Mouse (Mus musculus): ENCODE results near the gene Acd.

Acd gene

GRCm38 (mm10) chr8:105697196-105697780 lies 3.6 kb downstream of the Acd start:
- Histone ChIP-seq H3K4me1 (replicated peaks; ENCODE audit: low read depth, low read length) (peaks cover 46% of the 10 kb centered on the region), H3K4me3 (replicated peaks; ENCODE audit: low read length) (no peak overlapping the region), H3K36me3 (ENCODE audit: insufficient read depth, low read length) (peaks cover 51% of the 10 kb centered on the region), H3K9me3 (ENCODE audit: low read length) (peaks cover 7% of the 10 kb centered on the region; the same call in 1 of the 2 replicates), H3K27me3 (ENCODE audit: insufficient read depth, low read length) (peaks cover 49% of the 10 kb centered on the region)
- TF ChIP-seq NANOG (IDR thresholded peaks at IDR 0.05; ENCODE audit: borderline replicate concordance, low read length) = no peak
- no peak for TF ChIP-seq POU5F1 (IDR thresholded peaks at IDR 0.05; ENCODE audit: borderline replicate concordance, low read length)
- TF ChIP-seq CTCF (conservative IDR thresholded peaks at IDR 0.05; ENCODE audit: low read length) = no peak

GRCm38 (mm10) chr8:105695080-105695780 lies 5.7 kb downstream of the Acd start:
- H3K4me1 ChIP-seq (replicated peaks; ENCODE audit: low read depth, low read length) = peaks cover 47% of the 10 kb centered on the region
- H3K27me3 ChIP-seq (ENCODE audit: insufficient read depth, low read length) = peaks cover 62% of the 10 kb centered on the region
- peaks cover 7% of the 10 kb centered on the region; the same call in 1 of the 2 replicates for H3K9me3 ChIP-seq (ENCODE audit: low read length)
- H3K4me3 ChIP-seq (replicated peaks; ENCODE audit: low read length) = peak overlapping the region; percentile 80
- H3K36me3 ChIP-seq (ENCODE audit: insufficient read depth, low read length) = peaks cover 50% of the 10 kb centered on the region
- no peak for TF ChIP-seq CTCF (conservative IDR thresholded peaks at IDR 0.05; ENCODE audit: low read length)
- TF ChIP-seq NANOG (IDR thresholded peaks at IDR 0.05; ENCODE audit: borderline replicate concordance, low read length) = no peak
- no peak for TF ChIP-seq POU5F1 (IDR thresholded peaks at IDR 0.05; ENCODE audit: borderline replicate concordance, low read length)

DNA sequence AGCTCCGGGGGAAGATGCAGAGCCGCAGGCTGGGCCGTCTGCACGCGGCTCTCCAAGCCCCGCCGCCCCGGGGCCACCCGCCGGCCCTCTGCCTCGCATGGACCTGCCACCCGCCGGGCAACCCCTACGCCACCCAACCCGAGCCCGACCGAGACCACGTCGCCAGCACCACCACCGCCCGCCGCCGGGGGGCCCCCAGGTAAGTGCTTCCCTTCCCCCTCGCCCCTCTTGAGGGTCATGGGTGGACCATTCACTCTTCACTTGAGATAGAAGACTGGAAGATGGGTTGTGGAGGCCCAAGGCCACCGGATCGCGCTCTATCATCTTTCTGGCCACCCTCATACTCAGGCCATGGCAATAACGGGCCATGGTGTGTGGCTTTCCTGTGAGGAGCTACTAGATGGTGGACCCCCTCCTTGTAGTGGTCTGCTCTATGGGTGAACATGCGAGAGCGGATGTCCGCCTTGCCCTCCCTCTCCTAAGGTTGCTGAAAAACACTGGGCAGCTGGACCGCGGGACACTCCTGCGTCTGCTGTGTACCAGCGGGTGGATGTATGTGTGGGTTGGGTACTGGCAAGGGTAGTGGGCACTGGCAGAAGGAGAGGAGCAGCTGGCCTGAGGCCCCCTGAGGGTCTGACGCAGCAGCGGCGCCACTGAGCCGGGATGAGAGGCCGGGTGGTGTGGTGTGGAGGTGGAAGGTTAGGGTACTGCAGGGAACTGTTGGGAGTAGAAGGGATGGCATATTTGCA lies 6.7 kb downstream of the Acd start:
- Histone ChIP-seq H3K4me3 (replicated peaks; ENCODE audit: low read length) (peak overlapping the region; percentile 80), H3K36me3 (ENCODE audit: insufficient read depth, low read length) (peaks cover 46% of the 10 kb centered on the region), H3K9me3 (ENCODE audit: low read length) (peaks cover 7% of the 10 kb centered on the region; the same call in 1 of the 2 replicates), H3K27me3 (ENCODE audit: insufficient read depth, low read length) (peaks cover 67% of the 10 kb centered on the region), H3K4me1 (replicated peaks; ENCODE audit: low read depth, low read length) (peaks cover 48% of the 10 kb centered on the region)
- TF ChIP-seq CTCF (conservative IDR thresholded peaks at IDR 0.05; ENCODE audit: low read length) = no peak
- no peak for TF ChIP-seq NANOG (IDR thresholded peaks at IDR 0.05; ENCODE audit: borderline replicate concordance, low read length)
- no peak for TF ChIP-seq POU5F1 (IDR thresholded peaks at IDR 0.05; ENCODE audit: borderline replicate concordance, low read length)

DNA sequence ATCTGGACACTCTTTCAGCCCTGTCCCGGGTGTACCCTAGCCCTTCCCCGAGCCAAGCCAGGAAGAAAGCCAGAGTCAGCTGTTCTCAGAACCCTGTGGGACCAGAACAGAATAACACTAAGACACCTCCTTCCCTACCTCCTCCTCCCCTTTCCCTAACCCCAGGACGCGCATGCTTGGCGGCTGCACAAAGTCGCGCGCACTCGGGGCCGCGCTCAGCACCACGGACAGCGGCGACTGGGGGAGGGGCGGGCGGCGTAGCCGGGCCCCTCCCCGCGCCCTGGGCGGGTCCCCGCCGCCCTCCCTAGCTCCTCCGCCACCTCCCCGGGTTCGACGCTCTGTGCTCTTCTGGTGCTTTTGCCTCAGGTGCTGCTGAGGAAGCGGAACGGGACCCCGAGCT lies 7.3 kb downstream of the Acd start:
- Histone ChIP-seq H3K27me3 (ENCODE audit: insufficient read depth, low read length) (peaks cover 72% of the 10 kb centered on the region), H3K4me1 (replicated peaks; ENCODE audit: low read depth, low read length) (peaks cover 53% of the 10 kb centered on the region), H3K9me3 (ENCODE audit: low read length) (peaks cover 7% of the 10 kb centered on the region; the same call in 1 of the 2 replicates), H3K36me3 (ENCODE audit: insufficient read depth, low read length) (peaks cover 42% of the 10 kb centered on the region), H3K4me3 (replicated peaks; ENCODE audit: low read length) (peak overlapping the region; percentile 80)
- TF ChIP-seq POU5F1 (IDR thresholded peaks at IDR 0.05; ENCODE audit: borderline replicate concordance, low read length) (no peak), CTCF (conservative IDR thresholded peaks at IDR 0.05; ENCODE audit: low read length) (no peak), NANOG (IDR thresholded peaks at IDR 0.05; ENCODE audit: borderline replicate concordance, low read length) (no peak)

DNA sequence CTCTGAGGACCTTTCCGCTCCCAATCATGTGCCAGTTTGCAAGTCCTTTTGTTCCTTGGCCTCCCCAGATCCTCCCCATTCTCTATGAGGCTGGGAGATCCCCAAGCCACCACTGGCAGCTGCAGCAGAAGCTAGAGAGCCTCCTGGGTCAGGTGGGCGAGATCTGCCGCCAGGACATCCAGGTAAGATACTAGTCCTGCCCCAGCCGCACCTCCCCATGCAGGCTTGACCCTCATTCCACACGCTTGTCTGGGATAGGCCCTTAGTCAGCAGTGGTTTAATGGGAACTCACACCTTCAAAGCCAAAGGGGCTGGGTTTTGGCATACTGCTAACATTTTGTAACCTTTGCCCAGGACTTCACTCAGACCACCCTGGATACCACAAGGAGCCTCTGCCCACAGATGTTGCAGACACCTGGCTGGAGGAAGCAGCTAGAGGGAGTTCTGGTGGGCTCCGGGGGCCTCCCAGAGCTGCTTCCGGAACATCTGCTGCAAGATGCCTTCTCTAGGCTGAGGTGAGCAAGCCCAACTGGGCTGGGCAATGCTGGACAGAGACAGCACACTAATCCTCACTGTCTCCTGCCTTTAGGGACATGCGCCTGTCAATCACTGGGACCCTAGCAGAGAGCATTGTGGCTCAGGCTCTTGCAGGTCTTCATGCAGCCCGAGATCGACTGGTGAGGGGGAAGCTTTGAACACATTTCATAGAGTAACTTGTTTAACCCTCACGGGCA lies 8.3 kb downstream of the Acd start:
- no peak overlapping the region for H3K4me3 ChIP-seq (replicated peaks; ENCODE audit: low read length)
- H3K9me3 ChIP-seq (ENCODE audit: low read length) = peaks cover 7% of the 10 kb centered on the region; the same call in 1 of the 2 replicates
- no peak for TF ChIP-seq NANOG (IDR thresholded peaks at IDR 0.05; ENCODE audit: borderline replicate concordance, low read length)
- no peak for TF ChIP-seq CTCF (conservative IDR thresholded peaks at IDR 0.05; ENCODE audit: low read length)
- no peak for TF ChIP-seq POU5F1 (IDR thresholded peaks at IDR 0.05; ENCODE audit: borderline replicate concordance, low read length)
- peaks cover 83% of the 10 kb centered on the region for H3K27me3 ChIP-seq (ENCODE audit: insufficient read depth, low read length)
- peaks cover 63% of the 10 kb centered on the region for H3K4me1 ChIP-seq (replicated peaks; ENCODE audit: low read depth, low read length)
- peaks cover 32% of the 10 kb centered on the region for H3K36me3 ChIP-seq (ENCODE audit: insufficient read depth, low read length)

DNA sequence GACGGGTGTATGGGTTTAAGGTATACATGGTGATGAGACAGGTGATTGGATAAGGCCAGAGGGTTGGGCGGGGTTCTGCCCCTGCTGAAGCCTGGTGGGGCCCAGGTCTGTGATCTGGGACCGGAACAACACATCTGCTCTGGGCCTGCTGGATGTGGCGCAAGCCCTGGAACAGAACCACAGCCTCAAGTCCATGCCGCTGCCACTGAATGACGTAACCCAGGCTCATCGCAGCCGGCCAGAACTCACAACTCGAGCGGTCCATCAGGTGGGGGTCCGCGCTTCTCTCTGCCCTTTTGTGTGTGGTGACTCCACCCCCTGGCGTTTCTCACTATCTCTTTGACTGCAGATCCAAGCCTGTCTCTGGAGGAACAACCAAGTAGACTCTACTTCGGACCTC lies 9.9 kb downstream of the Acd start:
- H3K36me3 ChIP-seq (ENCODE audit: insufficient read depth, low read length) = peaks cover 15% of the 10 kb centered on the region
- TF ChIP-seq CTCF (conservative IDR thresholded peaks at IDR 0.05; ENCODE audit: low read length) (no peak), NANOG (IDR thresholded peaks at IDR 0.05; ENCODE audit: borderline replicate concordance, low read length) (no peak), POU5F1 (IDR thresholded peaks at IDR 0.05; ENCODE audit: borderline replicate concordance, low read length) (no peak)
- H3K9me3 ChIP-seq (ENCODE audit: low read length) = peaks cover 7% of the 10 kb centered on the region; the same call in 1 of the 2 replicates
- peaks cover 75% of the 10 kb centered on the region for H3K4me1 ChIP-seq (replicated peaks; ENCODE audit: low read depth, low read length)
- H3K27me3 ChIP-seq (ENCODE audit: insufficient read depth, low read length) = peaks cover 71% of the 10 kb centered on the region
- peak overlapping the region; percentile 21; the same call in 1 of the 2 replicates for H3K4me3 ChIP-seq (replicated peaks; ENCODE audit: low read length)

- Histone ChIP-seq H3K9me3 (ENCODE audit: low read length) (peaks cover 7% of the 10 kb centered on the region; the same call in 1 of the 2 replicates), H3K36me3 (ENCODE audit: insufficient read depth, low read length) (peaks cover 10% of the 10 kb centered on the region)
Observed at GRCm38 (mm10) chr8:105689983-105690360, 10.9 kb downstream of the Acd start.

More at GRCm38 (mm10) chr8:105689983-105690360, 10.9 kb downstream of the Acd start:
- Histone ChIP-seq H3K4me3 (replicated peaks; ENCODE audit: low read length) (peak overlapping the region; percentile 43), H3K27me3 (ENCODE audit: insufficient read depth, low read length) (peaks cover 63% of the 10 kb centered on the region), H3K4me1 (replicated peaks; ENCODE audit: low read depth, low read length) (peaks cover 76% of the 10 kb centered on the region)
- no peak for TF ChIP-seq CTCF (conservative IDR thresholded peaks at IDR 0.05; ENCODE audit: low read length)
- TF ChIP-seq NANOG (IDR thresholded peaks at IDR 0.05; ENCODE audit: borderline replicate concordance, low read length) = no peak
- no peak for TF ChIP-seq POU5F1 (IDR thresholded peaks at IDR 0.05; ENCODE audit: borderline replicate concordance, low read length)
